Mouse (Mus musculus): Measurements from ENCODE around the gene Bag3.

Bag3 gene

DNA sequence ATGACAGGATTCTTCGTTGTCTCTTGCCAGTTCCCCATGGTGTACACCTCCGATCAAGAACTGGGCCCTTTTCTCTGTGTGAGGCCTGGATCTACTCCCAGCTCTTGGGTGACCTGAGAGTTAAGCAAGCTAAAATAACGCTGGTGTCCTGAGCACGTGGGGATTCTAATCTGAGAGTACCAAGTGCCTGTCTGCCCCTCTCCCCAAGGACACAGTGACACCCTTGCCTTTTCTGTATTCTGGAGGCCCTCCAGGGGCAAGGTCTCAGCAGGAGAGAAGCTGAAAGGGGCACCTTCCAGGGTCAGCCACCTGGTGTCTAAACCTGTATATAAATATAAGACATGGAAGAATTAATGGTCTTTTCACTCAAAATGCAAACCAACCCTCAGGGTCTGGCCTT is 14.3 kb downstream of the Bag3 start:
- no peak for DNase-seq (ENCODE audit: low spot score)

DNA sequence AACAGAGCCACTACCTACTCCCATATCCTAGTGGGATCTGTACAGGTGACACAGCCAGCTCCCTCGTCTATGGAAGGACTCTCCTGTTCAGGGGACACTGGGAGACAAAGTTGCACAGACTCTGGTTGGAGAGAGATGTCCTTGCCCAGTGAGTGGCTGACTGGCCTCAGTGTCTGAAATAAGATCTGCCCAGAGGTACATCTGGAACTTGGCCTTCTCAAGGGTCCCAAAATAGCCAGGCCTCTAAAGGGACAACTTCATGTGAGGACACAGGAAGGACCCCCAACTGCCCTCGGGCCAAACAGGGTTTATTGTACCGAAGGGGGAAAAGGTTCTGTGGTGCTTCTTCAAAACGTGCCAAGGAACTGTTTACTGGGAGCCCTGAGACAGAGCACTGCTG is 14.8 kb downstream of the Bag3 start:
- DNase-seq (ENCODE audit: low spot score) = no peak

GRCm38 (mm10) chr7:128538769-128539168 is 15.4 kb downstream of the Bag3 start:
- no peak for DNase-seq (ENCODE audit: low spot score)

- DNase-seq (ENCODE audit: low spot score) = no peak
These were observed 16.7 kb downstream of the Bag3 start for GRCm38 (mm10) chr7:128540111-128540510.

GRCm38 (mm10) chr7:128540734-128541133 is 17.3 kb downstream of the Bag3 start:
- DNase-seq (ENCODE audit: low spot score) = no peak

GRCm38 (mm10) chr7:128541186-128541585 is 17.8 kb downstream of the Bag3 start:
- no peak for DNase-seq (ENCODE audit: low spot score)

DNA sequence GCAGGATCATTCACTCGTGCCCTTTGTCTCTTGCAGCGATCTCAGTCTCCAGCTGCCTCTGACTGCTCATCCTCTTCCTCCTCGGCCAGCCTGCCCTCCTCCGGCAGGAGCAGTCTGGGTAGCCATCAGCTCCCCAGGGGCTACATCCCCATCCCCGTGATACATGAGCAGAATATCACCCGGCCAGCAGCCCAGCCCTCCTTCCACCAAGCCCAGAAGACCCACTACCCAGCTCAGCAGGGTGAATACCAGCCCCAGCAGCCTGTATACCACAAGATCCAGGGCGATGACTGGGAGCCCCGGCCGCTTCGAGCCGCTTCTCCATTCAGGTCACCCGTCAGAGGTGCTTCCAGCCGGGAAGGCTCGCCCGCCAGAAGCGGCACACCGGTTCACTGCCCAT is 18.4 kb downstream of the Bag3 start:
- no peak for DNase-seq (ENCODE audit: low spot score)

DNA sequence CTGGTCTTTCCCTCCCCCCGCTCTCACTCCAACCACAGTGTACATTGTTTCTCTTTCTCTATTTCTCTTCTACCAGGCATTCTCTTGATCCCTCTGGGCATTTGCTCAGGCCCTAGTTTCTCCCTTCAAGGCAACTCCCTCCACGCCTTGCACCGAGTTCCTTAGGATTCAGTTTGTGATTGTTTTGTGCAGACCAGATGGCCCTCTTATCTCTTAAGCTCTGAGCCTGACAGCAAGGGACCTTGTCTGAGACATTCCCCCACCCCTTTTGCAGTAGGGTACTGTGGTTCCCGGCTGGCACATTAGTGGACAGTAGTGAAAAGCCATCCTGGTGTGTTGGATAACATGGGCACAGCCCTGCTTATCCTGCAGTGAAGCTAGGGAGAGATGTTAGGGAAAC is 19.1 kb downstream of the Bag3 start:
- no peak for DNase-seq (ENCODE audit: low spot score)

GRCm38 (mm10) chr7:128543148-128543855 is 19.9 kb downstream of the Bag3 start:
- DNase-seq (ENCODE audit: low spot score) = no peak

DNA sequence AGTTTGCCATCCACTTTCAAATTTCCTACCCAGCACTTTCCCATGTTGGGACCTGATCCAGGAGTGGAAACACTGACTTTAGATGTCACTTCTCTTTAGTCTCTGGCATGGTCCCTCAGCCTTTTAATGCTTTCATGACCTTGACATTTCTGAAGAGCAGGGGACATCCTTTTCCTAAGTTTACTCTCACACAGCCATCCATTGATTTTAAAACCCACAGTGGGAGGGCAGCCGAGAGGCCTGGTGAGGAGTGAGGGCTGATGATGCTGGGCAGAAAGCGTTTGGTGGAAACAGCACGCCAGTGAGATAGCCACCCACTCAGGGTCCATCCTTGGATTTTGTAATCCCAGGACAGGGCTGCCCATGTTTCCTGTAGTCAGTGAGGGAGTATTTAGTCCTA is 20.5 kb downstream of the Bag3 start:
- DNase-seq (ENCODE audit: low spot score) = no peak

- DNase-seq (ENCODE audit: low spot score) = no peak
These were observed 21.3 kb downstream of the Bag3 start for GRCm38 (mm10) chr7:128544566-128545262.

DNA sequence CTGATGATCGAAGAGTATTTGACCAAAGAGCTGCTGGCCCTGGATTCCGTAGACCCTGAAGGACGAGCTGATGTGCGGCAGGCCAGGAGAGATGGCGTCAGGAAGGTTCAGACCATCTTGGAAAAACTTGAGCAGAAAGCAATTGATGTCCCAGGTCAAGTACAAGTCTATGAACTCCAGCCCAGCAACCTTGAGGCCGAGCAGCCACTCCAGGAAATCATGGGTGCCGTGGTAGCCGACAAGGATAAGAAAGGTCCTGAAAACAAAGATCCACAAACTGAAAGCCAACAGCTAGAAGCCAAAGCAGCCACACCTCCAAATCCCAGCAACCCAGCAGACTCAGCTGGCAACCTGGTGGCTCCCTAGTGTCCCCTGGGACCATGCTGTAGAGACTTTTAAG is 22.6 kb downstream of the Bag3 start:
- no peak for DNase-seq (ENCODE audit: low spot score)

DNA sequence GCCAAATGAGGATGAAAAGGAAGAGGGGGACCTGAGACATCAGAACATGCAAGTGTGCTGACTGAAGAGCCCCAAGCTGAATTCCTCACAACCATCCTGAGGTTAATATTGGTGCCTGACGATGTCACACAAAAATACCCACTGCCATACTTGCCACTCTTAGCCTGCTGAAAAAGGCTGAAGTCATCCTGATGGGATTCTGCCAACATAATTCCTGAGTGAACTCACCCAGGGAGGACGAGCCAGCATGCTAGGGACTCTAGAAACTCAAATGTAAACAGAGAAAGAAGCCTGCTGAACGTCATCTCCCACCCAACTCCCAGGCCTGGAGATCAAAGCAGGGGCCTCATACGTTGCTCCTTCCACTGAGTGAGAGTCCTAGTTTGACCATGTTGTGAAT is 25.7 kb downstream of the Bag3 start:
- no peak for DNase-seq (ENCODE audit: low spot score)

DNA sequence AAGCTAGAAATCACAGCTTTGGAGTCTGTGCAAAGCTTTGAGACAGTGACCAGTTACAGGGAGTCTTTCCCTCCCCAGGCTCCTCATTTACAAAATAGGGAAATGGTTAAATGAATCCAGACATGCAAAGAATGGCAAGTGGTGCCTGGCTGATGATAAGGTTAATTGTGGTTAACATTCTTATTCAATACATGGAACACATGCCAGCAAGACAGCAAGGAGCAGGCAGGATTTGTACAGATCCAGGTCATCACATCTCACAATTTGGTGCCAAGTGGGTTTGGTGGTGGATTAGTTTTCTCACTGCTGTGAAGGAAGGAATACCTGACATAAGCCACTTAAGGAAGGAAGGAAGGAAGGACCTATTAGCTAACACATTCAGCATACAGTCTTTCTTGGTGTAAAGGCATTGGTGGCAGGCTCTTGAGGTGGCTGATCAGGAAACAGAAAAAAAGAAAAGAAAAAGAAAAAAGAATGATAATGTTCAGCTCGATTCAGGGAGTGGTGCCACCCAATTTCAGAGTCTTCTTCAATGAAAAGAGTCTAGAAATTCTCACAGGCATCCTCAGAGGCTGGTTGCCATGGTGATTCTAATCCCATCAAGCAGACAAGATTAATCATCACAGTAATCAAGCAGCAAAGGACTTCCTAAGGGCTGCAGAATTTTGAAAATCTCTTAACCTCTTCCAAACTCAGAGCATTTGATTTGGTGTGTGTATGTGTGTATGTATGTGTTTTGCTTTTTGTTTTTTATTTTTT is 27.1 kb downstream of the Bag3 start:
- DNase-seq (ENCODE audit: low spot score) = no peak

- DNase-seq (ENCODE audit: low spot score) = no peak
These were observed 27.7 kb downstream of the Bag3 start for GRCm38 (mm10) chr7:128551087-128551457.

DNA sequence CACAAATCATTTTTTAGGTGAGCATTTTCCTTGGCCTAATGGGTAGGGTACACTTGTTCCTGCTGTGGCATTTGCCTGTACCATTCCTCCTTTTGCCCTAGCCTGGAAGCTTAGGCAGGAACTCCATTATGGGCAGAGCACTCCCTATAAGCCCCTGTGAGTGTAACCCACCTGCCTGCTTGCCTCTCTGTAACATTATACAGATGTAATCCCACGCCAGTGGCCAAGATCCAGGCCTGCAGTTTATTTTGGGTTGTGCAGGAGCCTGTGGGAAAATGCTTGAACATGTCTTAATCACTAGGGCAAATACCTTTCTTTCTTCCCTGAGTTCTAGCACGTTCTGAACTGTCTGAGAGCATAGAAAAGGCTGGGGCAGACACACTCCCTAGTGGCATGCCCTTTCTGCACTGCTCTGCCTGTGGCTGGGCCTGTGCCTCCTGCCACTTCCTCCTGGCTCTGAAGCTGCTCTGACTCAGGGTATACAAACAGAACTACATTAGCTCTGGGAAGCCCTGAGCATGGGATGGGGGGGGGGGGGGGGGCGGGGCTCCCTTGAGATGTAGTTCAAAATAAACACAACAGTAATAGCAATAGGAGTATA is 29.8 kb downstream of the Bag3 start:
- no peak for DNase-seq (ENCODE audit: low spot score)

DNA sequence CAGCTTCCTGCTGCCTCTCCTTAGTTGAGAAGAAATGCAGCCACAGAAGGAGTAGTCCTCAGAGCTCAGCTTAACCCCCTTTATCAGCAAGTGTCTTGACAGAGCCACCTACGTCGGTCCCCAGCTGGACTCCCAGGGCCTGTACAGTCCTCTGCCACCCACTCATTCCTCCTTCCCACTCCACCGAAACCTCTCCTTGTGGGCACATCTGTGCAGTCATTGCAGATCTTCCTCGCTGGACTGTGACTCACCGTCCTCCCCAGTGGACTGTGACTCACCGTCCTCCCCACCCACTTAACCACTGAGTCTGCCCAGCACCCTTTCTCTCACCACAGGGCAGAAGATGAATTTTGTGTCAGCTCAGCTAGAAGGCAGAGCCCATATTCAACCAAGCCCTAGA is 31.1 kb downstream of the Bag3 start:
- no peak for DNase-seq (ENCODE audit: low spot score)

DNA sequence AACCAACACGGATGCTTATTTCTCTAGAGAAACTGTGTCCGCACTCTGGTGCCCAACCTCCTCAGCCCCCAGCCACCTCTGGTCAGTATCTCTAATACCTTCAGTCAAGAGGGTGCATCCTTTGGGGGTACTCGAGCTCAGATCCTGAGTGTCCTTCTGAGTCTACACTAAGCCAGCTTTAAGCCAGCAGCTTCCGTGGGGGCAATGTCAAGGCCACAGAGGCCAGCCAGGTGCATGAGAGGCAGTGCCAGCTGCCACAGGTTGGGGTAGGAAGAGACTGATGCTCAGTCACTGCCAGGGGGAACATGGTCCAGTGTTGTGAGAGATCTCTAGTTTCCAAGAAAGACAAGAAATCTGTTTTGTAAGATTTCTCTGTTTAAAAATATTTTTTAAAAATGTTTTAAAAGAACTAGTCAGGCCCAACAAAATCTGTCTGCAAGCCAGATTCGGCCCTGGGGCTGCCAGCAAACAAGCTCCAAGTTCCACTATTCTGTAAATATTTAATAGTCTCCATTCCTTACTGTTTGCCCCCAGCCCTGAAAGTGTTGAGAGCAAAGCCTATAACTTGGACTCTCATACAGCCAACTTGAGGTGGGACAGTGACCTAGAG is 31.8 kb downstream of the Bag3 start:
- DNase-seq (ENCODE audit: low spot score) = no peak

DNA sequence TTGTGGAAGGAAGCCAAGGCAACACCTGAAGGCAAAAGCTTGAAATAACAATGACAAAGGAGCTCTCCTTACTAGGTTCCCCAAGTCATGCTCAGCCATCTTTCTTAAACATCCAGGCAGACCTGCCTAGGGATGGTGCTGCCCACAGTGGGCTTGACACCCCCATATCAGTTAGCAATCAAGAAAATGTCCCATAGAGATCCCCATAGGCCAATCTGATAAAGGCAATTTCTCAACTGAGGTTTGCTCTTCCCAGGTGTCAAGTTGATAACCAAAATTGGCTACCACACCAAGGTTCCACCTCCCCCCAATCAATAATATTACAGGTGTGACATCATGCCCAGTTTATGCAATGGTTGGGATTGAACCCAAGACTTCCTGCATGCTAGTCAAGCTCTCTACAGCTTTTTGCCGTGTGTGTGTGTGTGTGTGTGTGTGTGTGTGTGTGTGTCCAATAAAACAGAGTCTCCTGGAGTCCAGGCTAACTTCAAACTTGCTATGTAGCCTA is 33.6 kb downstream of the Bag3 start:
- DNase-seq (ENCODE audit: low spot score) = no peak

DNA sequence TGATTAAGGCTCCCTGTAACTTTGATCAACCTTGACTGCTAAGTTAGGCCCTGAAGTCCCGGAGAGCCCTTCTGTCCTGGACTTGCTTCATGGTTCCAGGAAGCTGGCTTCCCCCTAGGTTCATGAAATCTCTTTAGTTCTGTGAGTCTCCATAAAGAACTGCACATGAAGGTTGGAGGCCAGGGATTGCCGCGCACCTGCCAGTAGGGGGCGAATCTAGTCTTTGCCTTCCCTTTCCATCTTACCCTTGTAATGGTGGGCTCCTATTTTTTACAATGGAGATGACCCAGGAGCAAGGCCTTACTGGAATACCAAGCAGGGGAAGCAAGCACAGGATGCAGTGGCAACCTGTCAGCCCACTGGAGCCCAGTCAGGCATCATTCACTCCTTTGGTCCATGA is 40.0 kb downstream of the Bag3 start:
- no peak for DNase-seq (ENCODE audit: low spot score)

DNA sequence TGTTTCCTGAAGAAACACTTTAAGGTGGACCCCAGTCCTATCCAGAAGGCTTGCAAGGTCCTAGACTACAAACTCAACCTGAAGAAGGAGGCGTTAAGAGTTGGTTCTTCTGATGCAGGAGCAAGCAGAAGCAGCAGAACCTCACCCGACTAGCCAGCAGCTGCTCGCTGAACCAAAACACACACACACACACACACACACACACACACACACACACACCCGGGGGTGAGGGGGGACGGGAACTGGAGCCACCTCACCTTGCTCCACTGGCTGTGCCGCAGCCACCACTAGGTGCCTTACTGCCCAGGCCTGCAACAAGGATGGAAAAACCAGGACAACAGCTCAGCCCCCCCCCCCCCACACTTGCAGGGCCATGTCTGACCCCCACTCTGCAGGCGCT is 42.9 kb downstream of the Bag3 start:
- no peak for DNase-seq (ENCODE audit: low spot score)

DNA sequence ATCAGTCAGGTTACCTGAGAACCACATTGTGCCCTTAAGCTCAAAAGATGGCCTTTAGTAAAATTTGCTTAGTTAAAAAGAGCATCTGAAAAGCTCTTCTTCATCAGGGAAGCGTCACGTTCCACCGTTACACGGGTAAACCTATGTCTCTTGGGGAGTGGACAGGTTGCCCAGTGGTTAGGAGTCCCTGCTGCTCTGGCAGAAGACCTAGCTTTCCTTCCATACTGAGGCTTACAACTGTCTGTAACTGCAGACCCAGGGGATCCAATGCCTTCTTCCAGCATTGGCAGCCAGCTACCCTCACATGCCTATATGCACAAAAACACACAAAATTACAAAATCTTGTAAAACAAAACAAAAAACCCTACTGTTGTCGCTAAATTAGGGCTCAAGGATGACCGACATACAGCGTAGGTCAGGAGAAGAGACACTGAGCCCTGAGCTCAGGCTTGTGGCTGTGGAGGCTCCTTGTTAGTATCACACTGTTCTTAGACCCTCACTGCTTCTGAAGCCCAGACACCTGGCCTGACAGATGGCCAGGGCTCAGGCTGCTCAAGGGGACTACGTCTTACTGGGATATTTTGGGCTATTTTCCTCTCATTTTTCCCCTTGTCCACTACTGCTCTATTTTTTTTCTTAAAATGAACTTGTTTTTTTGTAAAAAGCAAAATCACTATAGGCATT is 44.3 kb downstream of the Bag3 start:
- no peak for DNase-seq (ENCODE audit: low spot score)

Data from urinary bladder, postnatal 10 days (tissue).